Mouse (Mus musculus) Patski (cell line): ENCODE measurements at regions not wholly inside any gene's neighbourhood (a gene's known extent, or its start where the extent isn't known, plus 50 kb on each side); places are given as distances from the start of the nearest gene placed in this dataset.

Experiments used
- ATAC-seq: fragments of 100-300 bp; one replicate; pipeline ENCODE4 v1.8.0; 2021
- CTCF ChIA-PET: fragments of 350-600 bp; sonication (Branson Sonifier 250); formaldehyde crosslinking; loops from one replicate; lab custom pipeline; 2022; ENCODE audit warnings: inconsistent platforms; lab: Charles Lee
- POLR2A ChIA-PET: fragments of 350-600 bp; sonication (Branson Sonifier 250); formaldehyde crosslinking; loops from one replicate; lab custom pipeline; 2022; ENCODE audit warnings: antibody characterized with exemption, inconsistent platforms; lab: Charles Lee
- DNase-seq: peaks from one replicate; pipeline ENCODE4 v3.0.0-alpha.2; 2011; ENCODE audit warnings: low read depth, low spot score
- H3K27me3 ChIP-seq: fragments of 371-371 bp; one replicate; pipeline ENCODE4 v1.5.1; 2021
- CTCF ChIP-seq: fragments of 100-300 bp; IDR thresholded peaks from one replicate; pipeline ENCODE4 v1.5.1; 2021
- in situ Hi-C: fragments of 300-500 bp; cut with MboI; formaldehyde crosslinking; loops from 3 replicates; pipeline ENCODE4 v1.11.1; 2018; ENCODE audit warnings: low pct_unique_long_range_greater_than_20kb, mixed read lengths

DNA sequence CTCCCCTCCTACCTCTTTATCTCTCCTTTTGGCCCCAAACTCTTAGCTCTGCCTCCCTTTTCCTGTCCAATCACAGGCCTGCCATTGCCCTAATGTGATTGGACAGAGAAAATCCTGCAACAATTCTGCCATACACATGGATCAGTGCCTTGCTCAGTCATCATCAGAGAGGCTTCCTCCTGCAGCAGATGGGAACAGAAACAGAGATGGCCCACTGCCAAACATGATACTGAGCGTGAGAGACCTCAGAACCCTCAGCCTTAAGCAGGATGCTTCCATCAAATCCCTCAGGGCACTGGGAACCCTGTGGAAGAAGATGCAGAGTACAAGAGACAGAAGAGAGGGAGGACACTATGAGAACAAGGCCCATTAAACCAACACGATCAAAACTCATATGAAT lies 62.8 kb upstream of the Cacna2d3 start:
- TF ChIP-seq CTCF, result no peak
- in situ Hi-C loops, result no loop called here
- no peaks in the 10 kb centered on the region for H3K27me3 ChIP-seq
- POLR2A ChIA-PET, result no interaction called here
- ATAC-seq (no peak), DNase-seq (no peak)
- CTCF ChIA-PET, result no interaction called here

DNA sequence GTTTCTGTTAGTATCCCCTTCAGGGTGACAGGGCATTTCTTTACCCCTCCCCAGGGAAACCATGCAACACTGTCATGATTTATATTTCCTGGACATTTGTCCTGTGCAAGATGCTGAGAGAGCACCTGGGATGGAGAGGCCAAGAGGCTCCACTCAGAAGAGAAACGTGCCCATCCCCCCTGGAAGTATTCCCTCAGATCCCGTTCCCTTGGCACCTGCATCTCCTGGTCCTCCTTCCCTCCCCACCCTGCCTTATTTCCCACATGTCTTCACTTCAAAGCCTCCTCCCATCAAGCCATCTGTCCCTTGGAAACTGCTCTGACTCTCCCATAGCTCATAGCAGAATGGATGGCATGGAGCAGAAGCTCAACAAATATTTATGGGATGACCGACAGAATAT lies 64.8 kb upstream of the Cacna2d3 start:
- ATAC-seq, result no peak
- no peak for TF ChIP-seq CTCF
- CTCF ChIA-PET, result no interaction called here
- H3K27me3 ChIP-seq, result no peaks in the 10 kb centered on the region
- in situ Hi-C loops, result no loop called here
- no peak for DNase-seq
- POLR2A ChIA-PET, result no interaction called here

DNA sequence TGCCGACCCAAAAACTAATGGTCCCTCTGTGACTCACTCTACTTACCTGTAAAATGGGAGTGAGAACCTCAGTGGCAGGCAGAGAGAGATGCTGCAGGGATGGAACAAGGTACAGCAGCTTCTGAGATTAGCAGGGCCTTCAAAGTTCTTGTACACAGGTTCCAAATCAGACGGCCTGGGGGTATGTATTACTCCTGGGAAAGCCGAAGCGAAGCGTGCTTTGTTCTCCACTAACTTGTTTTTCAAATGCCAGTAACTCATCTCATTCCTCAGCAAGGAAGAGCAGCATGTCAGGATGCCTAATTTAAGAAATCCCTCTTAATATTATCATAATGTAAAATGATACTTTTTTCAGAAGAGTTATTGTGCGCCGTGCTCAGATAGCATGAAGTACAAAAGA lies 66.1 kb upstream of the Cacna2d3 start:
- no peak for ATAC-seq
- CTCF ChIA-PET, result no interaction called here
- no peaks in the 10 kb centered on the region for H3K27me3 ChIP-seq
- POLR2A ChIA-PET, result no interaction called here
- DNase-seq, result no peak
- in situ Hi-C loops, result no loop called here
- no peak for TF ChIP-seq CTCF

DNA sequence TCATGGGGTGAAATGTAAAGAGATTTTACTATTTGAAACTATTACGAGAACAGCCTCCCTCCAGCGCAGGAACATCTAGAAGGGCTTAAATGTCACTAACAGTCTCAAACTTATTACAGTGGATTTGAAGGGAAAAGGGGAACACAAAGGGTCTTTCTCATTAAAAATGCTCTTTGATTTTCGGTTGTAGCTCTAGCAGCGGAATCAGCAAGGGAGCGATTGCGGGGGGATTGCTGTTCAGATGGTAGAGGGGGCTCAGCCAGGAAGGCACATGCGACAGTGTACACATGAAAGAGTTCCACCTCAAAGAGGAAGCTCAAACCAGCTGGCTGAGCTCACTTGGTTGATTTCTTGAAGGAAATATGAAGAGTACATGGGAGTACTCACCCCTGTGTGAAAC lies 66.7 kb upstream of the Cacna2d3 start:
- in situ Hi-C loops, result no loop called here
- DNase-seq, result no peak
- CTCF ChIA-PET, result no interaction called here
- H3K27me3 ChIP-seq, result no peaks in the 10 kb centered on the region
- ATAC-seq, result no peak
- POLR2A ChIA-PET, result no interaction called here
- TF ChIP-seq CTCF, result no peak

DNA sequence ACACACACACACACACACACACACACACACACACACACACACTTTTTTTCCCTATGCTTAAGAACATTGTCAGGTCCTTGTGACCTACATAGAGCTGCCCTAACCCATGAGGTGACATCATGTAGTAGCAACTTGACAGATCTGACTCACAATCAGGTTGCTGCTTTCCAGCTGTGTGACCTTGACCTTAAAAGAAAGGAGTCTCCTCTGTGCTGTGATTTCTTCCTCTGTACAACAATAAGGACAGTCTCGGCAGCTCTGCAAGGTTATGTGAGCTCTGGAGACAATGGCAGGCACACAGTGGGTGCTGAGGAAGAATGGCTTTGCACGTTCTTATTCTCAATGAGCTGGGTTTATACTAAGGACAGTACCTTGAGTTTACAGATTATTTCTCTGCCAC lies 73.7 kb upstream of the Cacna2d3 start:
- TF ChIP-seq CTCF, result no peak
- CTCF ChIA-PET, result interaction anchor here (1.2 kb wide), 1 partner anchor 32 kb away, joined by 3 read pairs; no protein-coding TSS in a partner anchor
- ATAC-seq (no peak), DNase-seq (no peak)
- in situ Hi-C loops, result no loop called here
- H3K27me3 ChIP-seq, result peaks cover 3% of the 10 kb centered on the region
- POLR2A ChIA-PET, result no interaction called here

DNA sequence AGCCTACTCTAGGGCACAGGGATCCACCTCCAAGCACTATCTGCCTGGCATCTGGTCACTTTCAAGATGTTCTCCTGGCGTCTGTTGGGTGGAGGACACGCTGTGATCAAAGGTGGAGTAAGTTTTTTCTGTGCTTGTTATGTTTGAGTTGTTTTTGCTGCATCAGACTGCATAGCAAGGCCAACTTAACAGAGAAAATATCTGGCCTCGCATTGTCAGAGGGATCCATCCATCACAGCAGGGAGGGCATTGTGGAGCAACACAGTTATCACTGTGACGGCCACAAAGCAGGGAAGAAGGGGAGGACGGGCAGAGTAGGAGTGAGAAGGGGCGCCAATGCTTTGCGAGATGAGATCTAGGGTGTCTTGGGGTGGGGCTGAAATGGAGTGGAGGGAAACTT lies 74.7 kb upstream of the Cacna2d3 start:
- DNase-seq (no peak), ATAC-seq (no peak)
- ChIA-PET POLR2A (no interaction called here), CTCF (no interaction called here)
- peaks cover 3% of the 10 kb centered on the region for H3K27me3 ChIP-seq
- no peak for TF ChIP-seq CTCF
- in situ Hi-C loops, result no loop called here

DNA sequence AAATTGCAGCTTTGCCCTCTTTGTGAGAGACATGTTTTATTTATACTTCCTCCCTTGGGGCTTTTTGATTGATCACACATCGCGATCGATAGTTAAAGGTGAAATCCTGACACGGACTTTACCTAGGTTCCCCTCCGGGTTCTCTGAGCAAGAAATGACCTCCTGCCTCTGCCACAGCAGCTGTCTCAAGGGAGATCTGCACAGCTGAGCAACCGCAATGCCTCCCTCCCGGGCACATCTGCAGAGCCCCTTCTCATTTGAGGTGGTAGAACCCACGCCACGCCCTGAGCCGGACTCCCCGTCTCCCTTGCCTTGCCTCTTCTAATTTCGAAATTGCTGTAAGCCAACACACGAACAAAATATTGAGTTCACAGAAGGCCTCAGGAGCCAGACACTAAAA lies 78.2 kb upstream of the Cacna2d3 start:
- TF ChIP-seq CTCF, result no peak
- POLR2A ChIA-PET, result no interaction called here
- no peak for DNase-seq
- ATAC-seq, result no peak
- peaks cover 4% of the 10 kb centered on the region for H3K27me3 ChIP-seq
- in situ Hi-C loops, result no loop called here
- CTCF ChIA-PET, result no interaction called here

DNA sequence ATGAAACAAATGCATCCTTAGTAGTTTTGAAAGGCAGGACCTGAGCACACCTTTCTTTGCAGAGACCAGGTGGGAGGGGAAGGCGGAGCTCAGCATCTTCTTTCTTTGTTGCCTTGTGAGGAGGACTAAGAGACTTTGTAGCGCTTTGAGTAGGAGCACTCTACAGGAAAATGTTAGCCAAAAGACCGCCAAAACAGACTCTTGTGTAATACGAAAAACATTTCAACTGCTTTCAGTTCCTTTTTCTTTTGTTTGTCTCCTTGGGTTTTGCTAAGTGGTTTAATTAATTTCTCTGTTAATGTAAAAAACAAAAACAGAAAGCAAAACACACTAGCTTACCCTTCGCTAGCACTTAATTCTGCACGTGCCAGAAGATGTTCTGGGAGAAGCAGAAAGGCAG lies 83.6 kb upstream of the Cacna2d3 start:
- POLR2A ChIA-PET, result no interaction called here
- in situ Hi-C loops, result no loop called here
- ATAC-seq (no peak), DNase-seq (no peak)
- CTCF ChIA-PET, result no interaction called here
- H3K27me3 ChIP-seq, result peaks cover 7% of the 10 kb centered on the region
- TF ChIP-seq CTCF, result no peak

DNA sequence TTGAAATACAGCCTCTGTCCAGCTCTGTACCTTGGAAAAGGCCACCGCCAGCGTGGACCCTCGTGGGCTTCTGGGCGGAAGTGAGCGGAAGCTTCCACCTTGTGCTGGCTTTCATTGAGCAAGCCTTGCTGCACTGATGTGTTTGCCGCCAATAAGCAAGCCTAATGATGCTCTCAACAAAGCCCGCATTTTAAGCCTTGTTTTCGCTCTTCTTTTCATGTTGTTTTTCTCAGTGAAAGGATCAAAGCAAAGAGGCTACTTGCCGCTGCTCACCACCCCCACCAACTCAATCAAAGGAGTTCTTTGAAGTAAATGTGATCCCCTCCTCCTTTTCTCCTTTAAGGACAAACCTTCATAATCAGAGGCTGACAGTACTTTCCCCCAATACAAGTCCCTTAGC lies 86.2 kb upstream of the Cacna2d3 start:
- ATAC-seq (no peak), DNase-seq (no peak)
- no peak for TF ChIP-seq CTCF
- ChIA-PET POLR2A (no interaction called here), CTCF (no interaction called here)
- in situ Hi-C loops, result no loop called here
- peaks cover 7% of the 10 kb centered on the region for H3K27me3 ChIP-seq

DNA sequence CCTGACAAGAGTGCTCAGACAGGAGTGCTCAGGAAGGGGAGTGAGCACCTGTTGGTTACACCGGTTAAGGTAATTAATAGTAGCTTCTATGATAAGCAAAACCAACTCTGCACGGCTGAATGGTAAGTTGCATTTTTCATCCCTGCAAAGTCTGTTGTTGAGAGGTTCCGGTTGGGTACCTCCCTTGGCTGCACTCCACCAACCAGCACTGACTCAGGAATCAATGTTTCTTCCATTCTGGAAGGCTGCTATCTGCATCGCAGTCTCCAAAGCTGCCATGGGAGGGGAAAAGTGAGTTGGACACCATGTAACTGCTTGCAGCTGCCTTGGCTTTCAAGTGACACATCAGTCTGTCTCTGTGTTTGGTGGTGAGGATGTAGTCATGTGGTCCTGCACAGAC lies 93.0 kb upstream of the Cacna2d3 start:
- POLR2A ChIA-PET, result no interaction called here
- in situ Hi-C loops, result no loop called here
- TF ChIP-seq CTCF, result no peak

DNA sequence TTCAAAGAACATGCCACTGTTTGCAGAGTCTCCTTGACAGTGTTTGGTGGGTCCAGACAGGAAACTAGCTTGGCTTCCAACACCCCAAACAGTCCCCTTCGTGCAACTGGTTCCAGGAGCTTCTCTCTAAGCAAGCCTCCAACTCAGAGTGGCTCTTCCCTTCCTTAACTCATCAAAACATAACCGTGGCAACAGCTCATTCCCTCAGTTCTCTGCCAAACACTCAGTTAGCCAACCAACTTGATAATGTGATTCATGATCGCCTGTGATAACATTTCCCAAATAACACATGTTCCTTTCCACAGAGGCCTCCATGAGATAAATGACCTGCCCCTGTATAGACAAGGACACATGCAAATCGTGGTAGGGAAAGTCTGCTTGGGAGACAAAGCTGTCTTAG lies 95.9 kb upstream of the Cacna2d3 start:
- TF ChIP-seq CTCF, result no peak
- DNase-seq (no peak), ATAC-seq (no peak)
- peaks cover 3% of the 10 kb centered on the region for H3K27me3 ChIP-seq
- in situ Hi-C loops, result no loop called here
- CTCF ChIA-PET, result no interaction called here
- POLR2A ChIA-PET, result no interaction called here

More for the DNA sequence above, 93.0 kb upstream of the Cacna2d3 start:
- CTCF ChIA-PET, result interaction anchor here (1.6 kb wide), 1 partner anchor 32 kb away, joined by 3 read pairs; no protein-coding TSS in a partner anchor
- DNase-seq, result peak; percentile 10
- H3K27me3 ChIP-seq, result no peaks in the 10 kb centered on the region
- ATAC-seq, result no peak

DNA sequence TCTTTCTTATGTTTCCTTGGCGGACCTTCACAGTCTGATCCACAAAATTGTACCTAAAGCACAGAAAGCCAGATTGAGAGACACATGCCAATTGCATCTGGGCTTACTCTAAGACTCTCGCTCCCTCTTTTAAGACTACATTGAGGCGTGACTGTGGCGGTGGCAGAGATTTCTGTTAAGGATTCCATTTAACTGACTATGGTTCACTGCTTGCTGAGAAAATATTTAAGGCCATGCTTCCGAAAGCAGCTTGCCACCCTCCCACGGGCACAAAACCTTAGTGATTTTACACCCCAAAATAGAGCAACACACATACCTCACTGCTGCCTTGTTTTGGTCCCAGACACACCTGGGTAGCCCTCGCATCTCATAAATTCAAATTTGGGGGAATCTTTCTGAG lies 96.6 kb upstream of the Cacna2d3 start:
- POLR2A ChIA-PET, result no interaction called here
- CTCF ChIA-PET, result no interaction called here
- H3K27me3 ChIP-seq, result peaks cover 3% of the 10 kb centered on the region
- in situ Hi-C loops, result no loop called here
- no peak for DNase-seq
- ATAC-seq, result no peak
- TF ChIP-seq CTCF, result no peak
